Mouse (Mus musculus) heart, postnatal 0 days (tissue): ENCODE results near the gene Kcnj15.

Source experiments
- CTCF ChIP-seq: IDR thresholded peaks from 2 replicates; pipeline ENCODE4 v1.5.1; 2016; ENCODE audit warnings: antibody characterized with exemption, control low read depth, low read depth
- EP300 ChIP-seq: IDR thresholded peaks from 2 replicates; pipeline ENCODE4 v1.6.1; 2016; ENCODE audit warnings: antibody characterized with exemption, low read depth

- TF ChIP-seq CTCF (no peak), EP300 (no peak)
Observed at GRCm38 (mm10) chr16:95297651-95298050, 40.3 kb downstream of the Kcnj15 start.
